Mouse (Mus musculus) hindbrain, embryonic 16.5 days (tissue): Measurements from ENCODE around the gene Dusp10. TPM values are rescaled to one million over a fixed set of nuclear protein-coding genes. Genes with fewer than 3 reads are reported as not detected.

Experiments
- ATAC-seq: fragments of 200-750 bp; cut with Nextera tagmentation; 2 replicates; pipeline ENCODE4 v1.8.0; 2017; ENCODE audit warnings: moderate TSS enrichment, moderate library complexity
- H3K27ac ChIP-seq: fragments of 300-500 bp; sonication (generic); 2 replicates; pipeline ENCODE4 v1.5.1; 2014; ENCODE audit warnings: low read depth, mild to moderate bottlenecking, control low read depth, low read length, moderate library complexity
- H3K27me3 ChIP-seq: fragments of 300-500 bp; sonication (generic); replicated peaks from 2 replicates; pipeline ENCODE4 v1.6.1; 2014; ENCODE audit warnings: low read length; ENCODE audit not compliant: control insufficient read depth, insufficient read depth
- H3K36me3 ChIP-seq: fragments of 300-500 bp; sonication (generic); 2 replicates; pipeline ENCODE4 v1.6.1; 2014; ENCODE audit warnings: mild to moderate bottlenecking, low read length, moderate library complexity, mixed read lengths; ENCODE audit not compliant: control insufficient read depth, insufficient read depth
- H3K4me1 ChIP-seq: fragments of 300-500 bp; sonication (generic); 2 replicates; pipeline ENCODE4 v1.6.1; 2014; ENCODE audit warnings: low read depth, low read length; ENCODE audit not compliant: control insufficient read depth, insufficient read depth
- H3K4me2 ChIP-seq: fragments of 300-500 bp; sonication (generic); 2 replicates; pipeline ENCODE4 v1.6.1; 2014; ENCODE audit warnings: mild to moderate bottlenecking, low read length, control low read depth, moderate library complexity
- H3K4me3 ChIP-seq: fragments of 300-500 bp; sonication (generic); 2 replicates; pipeline ENCODE4 v1.5.1; 2014; ENCODE audit warnings: mild to moderate bottlenecking, low read length, control low read depth, moderate library complexity
- H3K9ac ChIP-seq: fragments of 300-500 bp; sonication (generic); 2 replicates; pipeline ENCODE4 v1.6.1; 2014; ENCODE audit warnings: low read depth, mild to moderate bottlenecking, control low read depth, low read length, moderate library complexity
- H3K9me3 ChIP-seq: fragments of 300-500 bp; sonication (generic); 2 replicates; pipeline ENCODE4 v1.6.1; 2014; ENCODE audit warnings: mild to moderate bottlenecking, low read length, moderate library complexity; ENCODE audit not compliant: control insufficient read depth
- WGBS: fragments of 180-500 bp; shearing (Covaris S2); extraction: QIAGEN DNeasy Blood & Tissue Kit; methylation state at CpG from one replicate; pipeline ENCODE4 v1.1.7; 2014; 5-methylcytosine and 5-hydroxymethylcytosine counted together
- polyA plus RNA-seq: library from polyadenylated mRNA; unstranded; fragments of >200 nt; fragmentation: Nextera tagmentation; extraction: Ambion mirVana; gene quantifications from 2 replicates; pipeline ENCODE4 v1.2.1, GENCODE M21; 2015

Gene Dusp10
- polyA plus RNA-seq, 1 experiment from 2014 or later: 5.6 TPM

DNA sequence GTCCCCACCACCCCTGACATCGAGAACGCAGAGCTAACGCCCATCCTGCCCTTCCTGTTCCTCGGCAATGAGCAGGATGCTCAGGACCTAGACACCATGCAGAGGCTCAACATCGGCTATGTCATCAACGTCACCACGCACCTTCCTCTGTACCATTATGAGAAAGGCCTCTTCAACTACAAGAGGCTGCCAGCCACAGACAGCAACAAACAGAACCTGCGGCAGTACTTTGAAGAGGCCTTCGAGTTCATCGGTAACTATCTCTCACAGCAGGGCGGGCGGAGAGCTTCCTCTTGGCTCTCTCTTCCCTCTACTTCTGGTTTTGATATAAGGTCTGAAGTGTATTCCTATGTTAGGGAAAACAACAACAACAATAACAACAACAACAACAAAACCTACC, 55.9 kb downstream of the Dusp10 start:
- Histone ChIP-seq H3K4me3 (no peak overlapping the region), H3K4me2 (no peak overlapping the region), H3K9ac (no peak overlapping the region), H3K9me3 (no peaks in the 10 kb centered on the region), H3K36me3 (peaks cover 3% of the 10 kb centered on the region; the same call in 1 of the 2 replicates), H3K27ac (no peak overlapping the region), H3K4me1 (0 out of 2 replicates have a peak, but pooled peaks cover 2% of the 10 kb centered on the region), H3K27me3 (no peaks in the 10 kb centered on the region)
- 97% methylated on average over 12 of the region's 12 CpGs for WGBS
- no peak for ATAC-seq

DNA sequence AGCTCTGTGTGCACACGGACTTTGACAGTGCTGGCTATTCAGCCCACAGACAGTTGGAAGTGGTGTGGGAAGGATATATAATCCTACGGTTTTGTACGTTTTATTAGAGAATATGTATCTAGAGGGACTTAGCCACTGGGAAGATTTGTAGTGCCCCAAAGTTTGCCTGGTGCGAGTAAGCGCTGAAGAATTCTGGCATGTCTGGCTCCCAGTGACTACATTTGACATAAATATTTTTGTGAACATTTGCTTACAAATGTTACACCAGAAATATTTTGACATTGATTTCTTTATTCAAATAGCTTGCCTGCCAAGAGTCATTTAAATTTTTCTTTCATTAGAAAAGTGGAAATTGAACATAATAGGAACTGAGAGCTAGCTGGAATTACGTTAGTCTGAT, 63.0 kb downstream of the Dusp10 start:
- peaks cover 5% of the 10 kb centered on the region for H3K36me3 ChIP-seq
- H3K27me3 ChIP-seq: no peaks in the 10 kb centered on the region
- H3K9me3 ChIP-seq: no peaks in the 10 kb centered on the region
- WGBS: 77% methylated on average over 6 of the region's 6 CpGs
- H3K4me3 ChIP-seq: no peak overlapping the region
- no peak overlapping the region for H3K27ac ChIP-seq
- no peak for ATAC-seq
- H3K9ac ChIP-seq: no peak overlapping the region
- H3K4me1 ChIP-seq: no peaks in the 10 kb centered on the region
- no peak overlapping the region for H3K4me2 ChIP-seq

DNA sequence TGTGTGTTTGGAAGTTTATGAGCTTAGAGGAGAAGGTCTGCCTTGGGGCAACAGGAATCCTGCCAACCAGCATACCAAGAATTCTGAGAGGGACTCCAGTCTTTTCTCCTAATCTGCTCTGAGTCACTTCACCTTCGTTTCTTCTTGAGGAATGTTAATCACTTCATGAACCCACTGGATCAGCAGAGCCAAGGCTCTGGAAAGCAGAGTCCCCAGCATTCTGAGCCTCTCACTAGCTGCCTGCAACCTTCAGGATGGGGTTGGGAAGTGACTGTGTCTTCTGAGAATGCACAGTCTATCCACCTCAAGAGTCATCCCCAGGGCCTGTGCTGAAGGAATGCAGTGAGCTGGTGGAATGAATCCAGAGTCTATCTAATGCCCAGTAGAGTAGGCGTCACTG, 63.7 kb downstream of the Dusp10 start:
- H3K36me3 ChIP-seq: peaks cover 3% of the 10 kb centered on the region; the same call in 1 of the 2 replicates
- H3K9me3 ChIP-seq: no peaks in the 10 kb centered on the region
- no peak overlapping the region for H3K9ac ChIP-seq
- no peak overlapping the region for H3K4me2 ChIP-seq
- no peaks in the 10 kb centered on the region for H3K27me3 ChIP-seq
- no peak overlapping the region for H3K4me3 ChIP-seq
- 70% methylated on average over 2 of the region's 2 CpGs for WGBS
- ATAC-seq: no peak
- H3K4me1 ChIP-seq: no peaks in the 10 kb centered on the region
- no peak overlapping the region for H3K27ac ChIP-seq

DNA sequence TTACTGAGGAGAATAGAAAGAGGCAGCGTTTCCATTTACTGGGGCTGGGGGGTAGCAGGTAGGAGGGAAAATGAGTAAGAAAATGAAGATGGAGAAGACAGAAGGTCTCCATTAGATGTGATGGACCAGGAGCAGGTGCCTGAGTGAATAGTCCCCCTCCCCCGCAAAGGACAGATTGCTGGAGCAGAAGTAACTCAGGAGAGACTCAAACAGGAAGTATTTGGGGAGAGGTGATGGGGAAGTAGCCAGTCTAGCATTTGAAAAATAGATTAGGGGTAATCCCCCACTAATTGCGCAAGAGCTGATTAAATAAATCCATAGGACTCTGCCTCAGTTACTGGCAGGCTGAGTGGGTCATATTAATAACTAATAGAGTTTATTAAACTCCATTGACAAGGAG, 66.2 kb downstream of the Dusp10 start:
- H3K36me3 ChIP-seq: peaks cover under 1% of the 10 kb centered on the region; the same call in 1 of the 2 replicates
- H3K4me2 ChIP-seq: no peak overlapping the region
- no peak for ATAC-seq
- H3K9ac ChIP-seq: no peak overlapping the region
- H3K27ac ChIP-seq: no peak overlapping the region
- WGBS: 92% methylated on average over 3 of the region's 3 CpGs
- H3K27me3 ChIP-seq: no peaks in the 10 kb centered on the region
- H3K4me1 ChIP-seq: no peaks in the 10 kb centered on the region
- no peaks in the 10 kb centered on the region for H3K9me3 ChIP-seq
- no peak overlapping the region for H3K4me3 ChIP-seq

DNA sequence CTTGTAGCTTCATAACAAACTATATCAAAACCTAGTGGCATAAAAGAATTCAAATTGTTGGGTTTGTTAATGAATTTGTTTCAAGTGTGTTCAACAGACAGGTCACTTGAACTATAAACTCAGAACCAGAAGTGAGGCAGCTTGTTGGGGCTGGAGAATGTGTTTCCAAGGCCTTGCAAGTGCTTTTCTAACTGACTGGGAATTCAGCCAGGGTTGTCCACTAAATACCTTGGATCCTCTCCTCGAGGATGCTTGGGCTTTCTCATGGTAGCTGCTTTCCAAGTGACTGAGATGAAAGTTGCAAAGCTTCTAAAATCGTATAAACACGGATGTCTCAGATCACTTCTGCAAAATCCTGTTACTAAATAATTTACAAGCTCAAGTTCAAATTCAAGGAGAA, 69.6 kb downstream of the Dusp10 start:
- Histone ChIP-seq H3K4me3 (no peak overlapping the region), H3K27ac (no peak overlapping the region), H3K9ac (no peak overlapping the region), H3K4me2 (no peak overlapping the region), H3K36me3 (no peaks in the 10 kb centered on the region), H3K4me1 (no peaks in the 10 kb centered on the region), H3K27me3 (no peaks in the 10 kb centered on the region), H3K9me3 (no peaks in the 10 kb centered on the region)
- ATAC-seq: no peak
- WGBS: 72% methylated on average over 3 of the region's 3 CpGs

DNA sequence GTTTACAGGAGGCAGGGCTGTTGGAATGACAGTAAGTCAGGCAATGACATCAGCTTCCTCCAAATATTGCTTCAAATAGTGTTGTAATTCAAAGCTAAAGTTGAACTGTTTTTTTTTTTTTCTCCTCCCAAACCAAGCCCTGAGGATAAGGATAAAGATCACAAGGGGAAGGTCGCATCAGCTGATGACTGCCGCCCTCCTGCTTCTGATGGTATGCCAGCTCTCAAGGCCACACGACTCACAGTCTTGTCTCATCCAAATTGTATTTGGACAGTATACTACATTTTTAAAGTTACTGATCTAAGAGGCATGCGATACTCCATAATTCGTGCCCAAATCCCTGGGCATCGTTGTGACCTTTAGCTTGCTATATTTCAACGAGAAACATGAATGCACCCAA, 70.1 kb downstream of the Dusp10 start:
- no peaks in the 10 kb centered on the region for H3K4me1 ChIP-seq
- no peaks in the 10 kb centered on the region for H3K27me3 ChIP-seq
- H3K4me3 ChIP-seq: no peak overlapping the region
- ATAC-seq: no peak
- no peak overlapping the region for H3K9ac ChIP-seq
- H3K27ac ChIP-seq: no peak overlapping the region
- no peak overlapping the region for H3K4me2 ChIP-seq
- H3K36me3 ChIP-seq: no peaks in the 10 kb centered on the region
- 92% methylated on average over 7 of the region's 7 CpGs for WGBS
- H3K9me3 ChIP-seq: no peaks in the 10 kb centered on the region

DNA sequence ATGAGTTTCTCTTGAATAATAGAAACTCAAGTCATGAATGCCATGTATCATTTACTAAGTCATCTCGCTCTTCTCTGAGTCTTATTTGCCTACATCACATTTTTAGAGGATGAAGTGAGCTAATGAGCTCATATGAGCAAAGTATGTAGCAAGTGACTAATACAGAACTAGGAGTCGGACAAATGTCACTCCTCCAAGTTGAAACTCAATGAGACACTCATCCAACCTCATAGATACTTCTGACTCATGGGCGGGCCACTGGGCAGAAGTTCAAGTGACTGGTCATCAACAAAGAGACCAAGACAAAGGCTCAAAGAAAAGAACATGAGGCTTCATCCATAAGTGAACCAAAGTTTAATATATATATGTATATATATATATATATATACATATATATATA, 71.9 kb downstream of the Dusp10 start:
- H3K4me3 ChIP-seq: no peak overlapping the region
- H3K27ac ChIP-seq: no peak overlapping the region
- no peak overlapping the region for H3K9ac ChIP-seq
- H3K36me3 ChIP-seq: no peaks in the 10 kb centered on the region
- no peaks in the 10 kb centered on the region for H3K4me1 ChIP-seq
- no peaks in the 10 kb centered on the region for H3K9me3 ChIP-seq
- no peak for ATAC-seq
- no peak overlapping the region for H3K4me2 ChIP-seq
- H3K27me3 ChIP-seq: no peaks in the 10 kb centered on the region
- 87% methylated on average over 3 of the region's 3 CpGs for WGBS

DNA sequence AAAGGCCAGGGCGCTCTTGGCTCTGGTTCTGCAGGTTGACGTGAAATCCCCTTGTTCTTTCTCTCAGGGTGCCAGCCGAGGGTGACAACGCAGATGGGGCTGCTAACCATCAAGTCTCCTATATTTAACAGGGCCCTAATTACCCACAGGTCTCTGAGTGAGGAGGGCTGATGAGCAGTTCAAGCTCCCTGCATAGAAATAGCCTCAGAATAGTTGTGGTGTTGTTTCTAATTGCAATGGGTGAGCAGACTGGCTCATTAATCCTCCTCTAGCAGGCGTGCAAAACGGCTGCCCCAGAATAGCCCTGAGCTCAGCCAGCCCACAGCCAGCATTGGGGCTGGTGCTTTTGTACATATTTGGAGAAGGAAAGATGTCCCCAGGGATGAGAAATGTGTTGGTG, 77.4 kb downstream of the Dusp10 start:
- Histone ChIP-seq H3K4me2 (no peak overlapping the region), H3K9me3 (no peaks in the 10 kb centered on the region), H3K4me1 (no peaks in the 10 kb centered on the region), H3K27ac (no peak overlapping the region), H3K4me3 (no peak overlapping the region), H3K9ac (no peak overlapping the region), H3K36me3 (no peaks in the 10 kb centered on the region), H3K27me3 (no peaks in the 10 kb centered on the region)
- 59% methylated on average over 6 of the region's 6 CpGs for WGBS
- ATAC-seq: no peak

DNA sequence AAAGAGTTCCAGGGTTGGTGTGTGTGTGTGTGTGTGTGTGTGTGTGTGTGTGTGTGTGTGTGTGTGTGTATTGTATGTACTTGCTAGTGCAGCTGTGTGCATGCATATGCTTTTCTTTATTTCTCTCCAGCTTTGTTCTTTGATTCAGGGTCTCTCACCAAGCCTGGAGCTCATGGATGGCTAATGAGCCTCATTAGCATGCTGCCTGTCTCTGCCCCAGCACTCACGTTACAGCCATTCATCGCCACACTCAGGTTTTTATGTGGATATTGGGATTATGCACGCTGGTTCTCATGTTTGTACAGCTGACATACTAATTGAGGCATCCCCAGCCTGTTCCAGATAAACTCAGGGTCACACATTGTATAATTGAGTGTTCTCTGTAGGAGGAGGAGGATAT, 81.8 kb downstream of the Dusp10 start:
- no peaks in the 10 kb centered on the region for H3K36me3 ChIP-seq
- no peak for ATAC-seq
- H3K9me3 ChIP-seq: no peaks in the 10 kb centered on the region
- no peak overlapping the region for H3K9ac ChIP-seq
- H3K27ac ChIP-seq: no peak overlapping the region
- WGBS: 38% methylated on average over 3 of the region's 3 CpGs
- no peaks in the 10 kb centered on the region for H3K27me3 ChIP-seq
- H3K4me3 ChIP-seq: no peak overlapping the region
- no peak overlapping the region for H3K4me2 ChIP-seq
- no peaks in the 10 kb centered on the region for H3K4me1 ChIP-seq

DNA sequence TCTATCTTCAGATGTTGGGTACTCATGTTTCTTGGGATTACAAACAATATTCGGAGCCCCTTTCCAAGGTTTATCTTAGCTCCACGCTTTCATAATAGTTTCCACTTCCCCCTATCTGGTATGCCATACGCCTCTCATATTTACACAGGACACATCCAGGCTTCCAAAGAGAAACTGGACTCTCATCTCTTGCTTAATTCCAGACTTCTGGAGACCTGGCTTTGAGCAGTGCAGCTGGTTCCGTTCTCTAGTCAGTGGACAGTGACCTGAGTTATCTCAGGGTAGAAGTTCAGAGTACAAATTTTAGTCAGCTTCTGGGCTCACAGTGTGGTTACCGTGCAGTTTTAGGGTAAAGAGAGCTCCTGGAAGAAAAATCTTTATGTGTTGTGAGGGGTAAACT, 87.3 kb downstream of the Dusp10 start:
- no peaks in the 10 kb centered on the region for H3K27me3 ChIP-seq
- no peak for ATAC-seq
- WGBS: 93% methylated on average over 5 of the region's 5 CpGs
- no peak overlapping the region for H3K27ac ChIP-seq
- no peaks in the 10 kb centered on the region for H3K4me1 ChIP-seq
- no peaks in the 10 kb centered on the region for H3K9me3 ChIP-seq
- H3K36me3 ChIP-seq: no peaks in the 10 kb centered on the region
- H3K9ac ChIP-seq: no peak overlapping the region
- H3K4me2 ChIP-seq: no peak overlapping the region
- no peak overlapping the region for H3K4me3 ChIP-seq
